Mouse (Mus musculus) erythroid progenitor cell, adult 5-6 weeks (primary cell): Measurements from ENCODE around the gene Ctc1. TPM values are rescaled to one million over a fixed set of nuclear protein-coding genes. Genes with fewer than 3 reads are reported as not detected.
A peak's percentile ranks its signal among the peaks of the same experiment; 100 is the strongest.
"Not testable (repeated sequence)": the region's sequence is repeated elsewhere in the genome, so short reads cannot be mapped to it uniquely, and the experiment has no call there.

Source experiments
- ATAC-seq: replicated peaks from 2 replicates; pipeline ENCODE4 v1.8.0; 2016; ENCODE audit warnings: moderate number of reproducible peaks, mild to moderate bottlenecking, moderate TSS enrichment, inconsistent platforms; ENCODE audit not compliant: poor library complexity, low FRiP score, severe bottlenecking
- total RNA-seq, 2 experiments: library from RNA; stranded (forward) in 1 of 2; stranded (reverse) in 1 of 2; fragments of 150-400 nt in 1 of 2; fragments of 186-747, 209-891 nt in 1 of 2; gene quantifications; 2 replicates each; pipeline versions ENCODE4 v1.2.3 to v1.2.4; 2015 to 2017; ENCODE audit warnings: low replicate concordance in 2 of 2

The Ctc1 gene
- 36.0 and 54.5 TPM in 2 replicates for total RNA-seq (2015; ENCODE audit: low replicate concordance)
- 16.7 and 27.1 TPM in 2 replicates for total RNA-seq (2017; ENCODE audit: low replicate concordance)

DNA sequence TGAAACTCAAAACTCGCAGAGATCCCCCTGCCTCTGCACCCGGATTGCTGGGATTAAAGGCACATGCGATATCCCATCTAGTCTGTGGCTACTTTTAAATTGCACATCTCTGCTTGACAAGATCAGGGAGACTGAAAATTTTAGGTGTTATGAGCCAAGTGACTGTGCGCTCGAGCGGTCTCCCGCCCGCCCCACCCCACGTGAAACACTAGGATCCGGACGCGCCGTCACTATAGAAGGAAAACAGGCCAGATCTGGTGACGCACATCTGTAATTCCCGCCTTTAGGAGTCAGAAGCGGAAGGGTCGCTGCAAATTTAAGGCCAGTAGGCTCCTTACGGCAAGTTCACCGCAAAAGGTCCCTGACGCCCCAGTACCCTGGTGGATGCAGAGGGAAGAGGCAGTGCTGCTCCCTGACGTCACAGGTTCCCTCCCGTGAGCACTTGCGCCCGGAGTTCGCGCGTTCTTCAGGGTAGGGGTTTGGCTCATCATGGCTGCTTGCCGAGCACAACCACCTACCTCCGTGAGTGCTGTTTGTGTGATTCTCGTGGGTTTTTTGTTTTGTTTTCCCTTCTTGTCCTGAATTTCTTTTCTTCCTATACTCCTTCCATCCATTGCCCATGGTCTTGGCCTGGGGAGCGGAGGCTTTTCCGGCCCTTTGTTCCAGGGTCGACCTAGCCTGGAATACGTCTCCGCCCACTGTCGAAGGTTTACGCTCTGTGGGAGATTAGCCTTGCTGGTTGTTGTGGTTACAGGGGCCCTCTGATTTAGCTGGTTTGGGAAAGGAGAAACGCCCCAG, at the start of gene Ctc1:
Gene Ctc1 (plus strand): TSS at position 268 of the 798 bp plus-strand sequence.
- peak; percentile 86 for ATAC-seq

DNA sequence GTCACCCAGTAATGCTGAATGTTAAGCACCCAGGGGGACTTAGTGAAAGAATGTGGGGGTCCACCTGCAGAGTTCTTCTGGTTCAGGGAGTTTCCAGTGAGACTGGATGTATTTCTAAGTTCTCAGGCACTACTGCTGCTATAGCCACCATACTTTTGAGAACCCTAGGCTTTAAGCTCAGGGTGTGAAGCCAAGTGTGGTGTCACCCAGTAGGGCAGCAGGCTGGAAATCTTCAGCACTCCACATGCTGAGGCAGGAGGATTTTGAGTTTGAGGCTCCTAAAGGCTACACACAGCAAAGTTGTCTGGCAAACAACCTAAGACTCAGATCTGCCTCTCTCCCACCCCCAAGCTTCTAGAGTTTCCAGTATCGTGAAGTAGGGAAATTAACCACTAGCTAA, 49.2 kb upstream of the Ctc1 start:
- ATAC-seq = no peak

DNA sequence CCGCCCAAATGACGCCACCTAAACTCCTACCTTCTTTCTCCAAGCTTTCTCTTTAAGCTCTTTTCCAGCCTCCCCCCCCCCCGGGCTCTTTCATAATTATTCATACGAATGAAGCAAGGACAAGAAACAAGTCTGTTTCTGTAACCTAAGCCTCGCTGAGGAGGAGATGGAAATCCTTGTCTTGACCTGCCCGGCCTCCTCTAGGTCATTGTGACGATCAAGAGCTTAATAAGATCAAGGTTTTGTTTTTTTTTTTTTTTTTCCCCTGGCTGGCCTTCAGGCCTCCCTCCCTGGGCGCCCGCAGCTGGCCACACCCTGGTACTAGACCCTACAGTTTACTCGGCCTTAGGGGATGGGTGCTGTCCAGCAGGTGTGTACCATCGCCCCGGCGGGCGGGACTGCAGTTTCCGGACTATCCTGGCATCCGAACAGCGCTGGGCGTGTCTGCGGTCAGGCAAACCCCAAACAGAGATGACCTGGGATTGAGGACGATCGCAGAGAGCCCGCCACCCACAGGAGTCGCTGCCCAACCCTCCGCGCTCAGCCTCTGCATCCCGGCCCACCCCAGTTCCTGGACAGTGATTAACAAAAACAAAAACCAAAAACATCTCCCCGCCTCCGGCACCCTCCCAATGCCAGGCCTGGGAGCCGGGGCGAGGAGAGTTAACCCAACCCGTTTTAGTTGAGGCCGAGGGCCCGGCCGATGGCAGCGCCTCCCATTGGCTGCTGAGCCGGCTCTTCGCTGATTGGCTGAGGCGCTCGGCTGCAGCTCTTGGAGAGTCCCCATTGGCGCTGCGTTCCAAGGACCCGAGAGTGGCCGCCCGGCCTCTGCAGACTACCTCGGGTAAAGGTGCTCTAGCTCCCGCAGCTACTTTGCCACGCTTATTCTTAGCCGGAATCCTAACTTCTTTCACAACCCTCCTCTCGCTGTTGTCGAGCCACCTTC, 48.1 kb upstream of the Ctc1 start, which contains the start of gene Slc25a35:
Gene Slc25a35 (plus strand): TSS at position 795 of the 946 bp plus-strand sequence.
- ATAC-seq = peak; percentile 98

DNA sequence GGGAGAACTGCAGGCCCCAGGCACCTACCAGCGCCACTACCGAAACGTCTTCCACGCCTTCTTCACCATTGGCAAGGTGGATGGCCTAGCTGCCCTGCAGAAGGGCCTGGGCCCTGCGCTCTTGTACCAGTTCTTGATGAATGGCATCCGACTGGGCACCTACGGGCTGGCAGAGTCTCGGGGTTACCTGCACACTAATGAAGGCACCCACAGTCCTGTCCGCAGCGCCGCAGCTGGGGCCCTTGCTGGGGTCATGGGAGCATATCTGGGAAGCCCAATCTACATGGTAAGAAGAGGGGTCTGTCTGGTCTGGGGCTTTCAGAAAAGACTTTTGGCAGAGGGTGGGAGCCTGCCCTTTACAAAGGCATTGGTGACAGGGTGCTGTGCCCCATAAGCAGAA, 47.0 kb upstream of the Ctc1 start:
- no peak for ATAC-seq

DNA sequence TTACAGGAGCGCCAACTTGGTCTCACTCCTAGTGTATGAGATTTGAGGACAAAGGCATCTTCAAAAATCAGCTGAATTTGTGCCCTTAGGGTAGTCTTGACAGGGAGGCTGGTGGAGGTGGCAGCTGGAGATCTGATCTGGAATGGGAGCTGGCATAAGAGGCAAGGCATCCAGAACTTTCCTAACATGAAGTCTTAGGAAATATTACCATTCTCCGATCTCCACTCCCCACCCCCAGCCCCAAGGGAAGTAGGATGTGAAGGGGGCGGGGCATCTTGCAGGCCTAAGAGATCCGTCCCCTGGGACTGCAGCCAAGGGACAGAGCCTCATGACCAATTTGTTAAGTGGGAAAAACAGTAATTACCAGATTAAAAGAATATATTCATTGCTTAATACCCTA, 45.5 kb upstream of the Ctc1 start:
- ATAC-seq = no peak

DNA sequence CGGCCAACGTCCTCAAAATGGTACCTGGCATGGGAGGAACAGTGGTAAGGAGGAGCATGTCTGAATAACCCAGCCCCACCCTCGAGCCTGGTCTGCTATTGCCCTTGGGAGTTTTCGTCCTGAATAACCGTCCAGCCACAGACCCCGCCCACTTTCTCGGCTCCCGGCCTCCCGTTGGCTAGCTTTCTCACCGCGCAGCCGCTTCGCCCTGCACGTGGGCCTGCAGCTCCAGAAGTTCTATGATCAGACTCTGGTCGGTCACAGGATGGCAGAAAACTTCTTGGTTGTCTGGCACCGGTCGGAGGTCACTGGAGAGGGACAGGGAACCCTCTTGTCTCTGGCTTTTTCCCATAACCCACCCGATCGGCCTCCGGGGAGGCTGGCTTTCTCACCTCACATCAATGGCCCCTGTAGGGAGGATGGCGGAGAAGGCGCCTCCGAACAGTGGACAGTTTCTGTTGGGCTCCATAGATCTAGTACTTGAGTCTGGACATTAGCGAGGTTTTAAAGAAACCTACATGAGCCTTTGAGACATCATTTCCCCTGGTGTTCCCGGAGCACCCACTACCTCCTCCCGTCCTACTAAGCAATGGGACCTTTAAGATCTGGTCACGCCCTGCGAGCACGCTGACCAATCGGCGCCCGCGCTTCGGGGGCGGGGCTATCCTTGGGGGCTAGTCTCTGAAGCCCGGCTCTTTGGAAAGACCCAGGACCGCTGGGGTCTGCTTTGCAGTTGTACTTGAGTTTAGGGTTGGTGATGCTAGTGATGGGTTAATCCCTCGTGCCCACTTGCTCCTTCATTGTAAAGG, 42.3 kb upstream of the Ctc1 start:
- ATAC-seq = peak; percentile 92

DNA sequence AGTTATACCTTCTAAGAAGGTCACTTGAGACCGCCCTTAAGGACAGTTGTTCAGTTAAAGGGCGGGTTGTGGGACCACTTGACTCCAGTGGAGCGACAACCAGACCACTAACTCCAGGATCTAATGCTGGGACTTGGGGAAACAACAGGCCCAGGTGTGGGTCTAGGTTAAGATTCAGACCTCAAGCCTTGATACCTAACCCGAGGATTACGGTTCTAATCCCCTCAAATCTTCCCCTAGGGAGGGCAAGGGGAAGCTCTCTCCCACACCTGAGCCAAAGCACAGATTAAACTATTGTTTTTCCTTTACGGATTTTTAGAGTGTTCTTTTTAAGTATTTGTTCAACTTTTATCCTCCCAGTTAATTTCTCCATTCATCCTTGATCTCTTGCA, 41.7 kb upstream of the Ctc1 start:
- ATAC-seq = no peak

DNA sequence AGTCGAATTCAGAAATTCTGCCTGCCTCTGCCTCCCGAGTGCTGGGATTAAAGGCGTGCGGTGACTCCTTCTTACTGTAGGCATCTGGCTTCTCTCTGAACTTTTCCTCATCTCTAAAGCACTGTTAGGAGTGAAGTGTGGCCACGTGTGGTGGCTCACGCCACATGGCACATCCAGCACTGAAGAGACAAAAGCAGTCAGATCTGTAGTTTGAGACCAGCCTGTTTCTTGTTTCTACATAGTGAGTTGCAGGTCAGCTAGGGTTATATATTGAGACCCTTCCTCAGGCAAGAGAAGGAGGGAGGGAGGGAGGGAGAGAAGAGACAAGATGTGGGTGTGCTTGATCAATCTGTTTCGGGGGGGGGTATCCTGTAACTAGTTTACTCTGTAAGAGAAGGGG, 40.6 kb upstream of the Ctc1 start, which contains the start of gene Rangrf:
Gene Rangrf (minus strand): TSS at position 101 of the 400 bp plus-strand sequence.
- no peak for ATAC-seq

DNA sequence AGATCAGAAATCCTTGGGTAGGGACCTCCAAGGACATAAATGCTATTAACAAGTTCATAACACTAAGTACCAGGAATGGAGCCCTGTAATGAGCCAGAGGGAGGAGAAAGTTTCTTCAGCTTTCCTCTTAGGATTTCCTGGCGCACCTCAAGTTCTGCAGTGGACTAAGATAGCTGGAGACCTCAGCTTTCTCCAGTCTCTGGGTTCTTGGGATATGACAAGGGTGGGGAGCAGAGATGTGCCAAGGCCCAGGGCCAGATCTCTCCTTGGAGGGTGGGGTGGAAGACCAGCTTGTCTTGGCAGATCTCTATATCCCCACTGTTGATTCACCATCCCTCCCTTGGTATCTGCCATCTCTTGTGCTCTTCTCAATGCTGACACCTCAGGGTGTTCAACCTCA, 40.1 kb upstream of the Ctc1 start:
- no peak for ATAC-seq

DNA sequence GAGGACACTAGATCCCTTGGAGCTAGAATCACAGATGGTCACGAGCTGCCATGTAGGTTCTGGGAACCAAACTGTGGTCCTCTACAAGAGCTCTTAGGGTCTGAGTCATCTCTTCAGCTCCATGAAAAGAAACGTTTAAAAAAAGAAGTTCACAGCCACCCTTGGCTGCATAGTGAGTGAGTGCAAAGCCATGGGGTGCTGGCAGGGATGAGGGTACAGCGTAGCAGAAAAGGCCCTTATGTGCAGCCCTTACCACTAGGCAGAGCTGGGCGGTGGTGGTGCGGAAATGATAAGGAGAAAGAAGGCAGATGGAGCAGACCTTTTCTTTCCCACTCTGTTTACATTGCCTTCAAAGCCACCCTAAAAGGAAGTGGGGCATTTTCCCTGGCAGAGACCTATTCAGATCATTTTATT, 36.4 kb upstream of the Ctc1 start:
- no peak for ATAC-seq

DNA sequence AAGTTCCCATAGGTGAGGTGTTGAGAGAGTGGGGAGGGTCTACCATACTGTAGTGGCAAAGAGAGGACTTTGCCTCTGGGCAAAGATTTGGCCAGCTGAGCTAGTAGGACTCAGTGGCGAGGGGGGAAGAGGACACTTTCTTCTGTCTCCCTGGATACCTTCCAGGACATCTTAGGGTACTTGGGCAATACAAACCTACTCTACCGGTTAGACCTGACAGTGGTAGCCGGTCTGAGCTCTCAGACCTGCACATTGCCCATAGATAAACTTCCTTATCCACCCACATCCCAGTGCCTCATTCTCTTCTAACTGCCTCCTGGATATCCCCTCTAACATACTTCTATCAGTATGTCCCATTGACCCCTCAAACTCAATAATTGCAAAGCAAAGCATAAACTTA, 34.8 kb upstream of the Ctc1 start:
- no peak for ATAC-seq

DNA sequence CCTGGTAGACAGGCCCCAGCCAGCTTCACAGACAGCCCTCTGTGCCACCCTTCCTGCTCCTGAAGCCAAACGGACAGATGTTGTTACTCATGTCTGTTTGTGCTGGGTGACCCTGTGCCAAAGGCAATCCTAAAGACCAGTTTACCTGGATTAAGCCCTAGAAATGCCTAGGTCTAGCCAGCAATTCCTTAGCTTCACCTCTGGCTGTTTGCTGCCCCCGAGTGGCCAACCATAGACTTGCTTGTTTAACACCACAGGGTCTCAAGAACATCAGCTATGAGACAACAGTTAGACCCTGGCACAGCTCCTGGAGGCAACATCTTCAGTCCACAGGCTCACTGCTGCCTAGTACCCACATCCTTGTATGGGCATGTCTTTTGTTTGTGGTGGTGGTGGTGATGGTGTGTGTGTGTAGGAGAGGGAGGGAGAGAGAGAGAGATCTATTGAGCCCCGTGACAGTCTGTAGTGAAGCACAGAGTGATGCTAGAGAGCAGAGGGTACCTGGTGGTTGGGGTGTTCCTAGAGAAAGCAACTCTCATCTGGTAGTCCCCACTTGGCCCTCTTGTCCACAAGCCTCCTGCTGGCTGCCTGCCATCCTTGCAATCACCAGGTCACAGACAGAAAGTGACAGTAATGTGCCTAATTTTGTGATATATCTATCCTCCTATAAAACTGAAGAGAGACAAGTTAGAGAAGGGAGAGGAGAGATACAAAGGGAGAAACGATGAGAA, 32.9 kb upstream of the Ctc1 start:
- peak; percentile 82 for ATAC-seq

DNA sequence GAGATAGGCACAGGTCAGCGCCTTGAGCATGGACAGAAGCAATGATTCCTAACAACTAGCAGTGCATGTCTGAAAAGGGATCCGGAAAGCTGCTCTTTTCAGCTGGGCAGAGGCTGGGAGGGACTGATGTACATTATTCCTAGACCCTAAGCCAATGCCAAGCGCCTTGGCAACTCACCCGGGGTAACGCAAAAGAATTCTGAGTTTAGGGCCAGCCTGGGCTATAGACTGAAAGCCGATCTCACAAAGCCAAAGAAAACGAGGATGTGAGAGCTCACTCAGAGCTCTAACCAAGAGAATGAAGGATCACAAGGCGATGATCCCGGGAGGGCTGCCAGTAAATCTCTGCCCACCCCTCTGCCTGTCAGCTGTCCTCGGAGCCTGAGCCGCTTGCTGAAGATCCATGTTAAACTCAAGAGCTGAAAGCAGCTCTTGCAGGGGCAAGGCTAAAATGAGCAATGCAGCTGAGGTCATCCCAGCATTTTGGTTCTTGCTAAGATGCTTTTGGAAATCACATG, 28.3 kb upstream of the Ctc1 start:
- no peak for ATAC-seq

DNA sequence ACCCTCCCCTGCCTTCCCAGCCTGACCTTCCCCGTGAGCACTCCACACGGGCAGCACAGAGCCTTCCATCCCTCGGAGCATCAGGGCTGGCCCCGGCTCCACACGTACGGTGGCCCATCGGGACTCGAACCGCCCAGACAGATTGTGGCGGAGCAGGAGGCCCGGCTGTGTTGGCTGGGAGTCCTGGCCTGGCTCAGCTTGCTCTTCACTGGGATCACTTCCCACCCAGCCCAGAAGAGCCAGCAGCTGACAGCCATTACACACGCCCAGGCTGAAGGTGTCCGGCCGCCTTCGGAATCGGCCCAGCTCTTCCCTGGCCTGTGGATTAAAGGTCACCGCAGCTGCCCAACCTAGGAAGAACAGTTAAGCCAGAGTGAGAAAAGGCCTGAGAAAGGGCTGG, 27.4 kb upstream of the Ctc1 start:
- no peak for ATAC-seq

DNA sequence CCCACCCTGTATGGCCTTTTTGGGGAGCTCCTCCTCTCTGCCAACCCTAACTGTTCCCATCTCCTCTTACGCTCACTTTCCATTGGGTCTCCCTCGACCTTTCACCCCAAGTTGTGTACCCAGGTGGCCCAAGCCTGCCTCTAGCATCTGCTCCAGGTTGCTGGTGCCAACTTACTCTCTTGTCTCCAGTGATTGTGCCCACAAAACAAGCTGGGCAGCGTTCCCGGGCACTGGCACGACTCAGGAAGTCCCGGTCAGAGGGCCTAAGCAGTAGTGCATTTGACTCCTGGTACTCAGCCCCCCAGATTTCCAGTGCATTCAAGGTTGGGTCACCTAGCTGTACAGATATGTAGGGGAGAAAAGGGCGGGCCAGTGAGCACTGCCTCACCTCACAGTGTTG, 22.6 kb upstream of the Ctc1 start:
- ATAC-seq = no peak

DNA sequence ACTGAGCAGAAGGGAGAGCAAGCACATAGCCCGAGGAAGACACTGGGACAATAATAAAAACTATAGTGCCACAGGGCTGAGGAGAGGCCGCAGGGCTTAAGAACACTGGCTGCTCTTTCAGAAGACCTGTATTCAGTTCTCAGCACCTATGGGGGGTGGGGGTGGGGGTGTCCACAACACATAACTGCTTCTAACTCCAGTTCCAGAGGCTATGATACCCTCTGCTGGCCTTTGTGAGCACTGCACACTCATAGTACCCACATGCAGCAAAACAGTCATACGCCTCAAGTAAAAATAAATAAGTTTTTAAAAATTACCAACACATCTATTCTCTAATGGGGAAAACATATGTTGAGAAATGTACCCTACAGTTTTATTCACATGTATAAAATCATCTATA, 21.3 kb upstream of the Ctc1 start:
- 0 out of 2 replicates have a peak, but pooled peaks have one; percentile 53 for ATAC-seq

DNA sequence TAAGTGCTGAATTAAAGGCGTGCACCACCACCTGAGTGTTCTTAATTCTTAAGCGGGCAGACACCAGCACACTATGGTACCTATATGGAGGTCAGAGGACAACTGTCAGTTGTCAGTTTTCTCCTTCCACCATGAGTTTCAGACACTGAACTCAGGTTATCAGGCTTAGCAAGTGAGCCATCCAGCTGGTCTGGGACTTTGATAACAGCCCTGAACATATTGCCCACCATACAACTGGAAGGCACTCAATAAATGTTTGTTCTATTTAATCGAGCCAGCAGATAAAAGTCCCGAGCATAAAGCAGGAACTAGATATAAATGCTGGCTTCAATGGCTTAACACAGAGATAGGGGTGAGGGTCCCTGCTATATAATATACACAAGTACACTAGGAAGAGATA, 18.6 kb upstream of the Ctc1 start:
- ATAC-seq = no peak

DNA sequence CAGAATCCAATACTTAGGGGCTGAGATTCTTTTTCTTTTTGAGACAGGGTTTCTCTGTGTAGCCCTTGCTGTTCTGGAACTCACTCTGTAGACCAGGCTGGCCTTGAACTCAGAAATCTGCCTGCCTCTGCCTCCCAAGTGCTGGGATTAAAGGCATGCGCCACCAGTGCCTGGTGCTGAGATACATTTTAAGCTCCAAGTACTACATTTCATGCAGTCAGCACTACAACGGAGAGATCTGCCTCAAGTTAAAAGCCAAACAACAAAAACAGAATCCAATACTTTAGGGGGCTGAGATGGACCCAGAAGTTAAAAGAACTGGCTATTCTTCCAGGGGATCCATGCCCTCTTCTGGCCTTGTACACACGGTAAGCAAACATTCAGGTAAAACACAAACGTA, 12.9 kb upstream of the Ctc1 start:
- ATAC-seq = not testable (repeated sequence)

DNA sequence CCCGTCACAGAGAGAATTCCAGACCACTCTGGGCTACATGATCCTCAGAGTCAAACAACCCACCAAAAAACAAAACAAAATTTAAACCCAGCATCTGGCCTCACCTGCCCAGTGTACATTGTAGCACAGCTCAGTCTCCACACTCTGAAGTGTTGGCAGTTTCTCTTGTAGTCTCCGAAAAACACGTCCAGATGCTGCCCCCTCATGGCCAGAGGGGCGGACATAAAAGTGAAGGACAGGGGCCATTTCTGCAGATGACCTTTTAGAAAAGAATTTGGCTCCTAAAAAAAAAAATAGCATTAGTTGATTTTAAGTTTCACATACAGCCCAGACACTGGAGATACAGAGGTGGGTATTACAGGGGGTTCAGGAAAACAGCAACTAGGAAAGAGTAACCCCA, 12.1 kb upstream of the Ctc1 start:
- no peak for ATAC-seq
